Mouse (Mus musculus) midbrain, embryonic 10.5 days (tissue): ENCODE results near the gene Mrgprb1. TPM values are rescaled to one million over a fixed set of nuclear protein-coding genes. Genes with fewer than 3 reads are reported as not detected.
"Not testable (repeated sequence)": the region's sequence is repeated elsewhere in the genome, so short reads cannot be mapped to it uniquely, and the experiment has no call there.

ENCODE experiments used
- DNase-seq: peaks from one replicate; pipeline ENCODE4 v3.0.0-alpha.2; 2017; ENCODE audit warnings: low spot score
- H3K27ac ChIP-seq: fragments of 300-500 bp; sonication (generic); replicated peaks from 2 replicates; pipeline ENCODE4 v1.5.1; 2016; ENCODE audit warnings: mild to moderate bottlenecking
- H3K27me3 ChIP-seq: fragments of 300-500 bp; sonication (generic); 2 replicates; pipeline ENCODE4 v1.6.1; 2016; ENCODE audit warnings: low read depth, mild to moderate bottlenecking; ENCODE audit not compliant: poor library complexity, severe bottlenecking
- H3K36me3 ChIP-seq: fragments of 300-500 bp; sonication (generic); 2 replicates; pipeline ENCODE4 v1.6.1; 2016; ENCODE audit warnings: mild to moderate bottlenecking, moderate library complexity
- H3K4me1 ChIP-seq: fragments of 300-500 bp; sonication (generic); 2 replicates; pipeline ENCODE4 v1.6.1; 2016
- H3K4me3 ChIP-seq: fragments of 300-500 bp; sonication (generic); 2 replicates; pipeline ENCODE4 v1.5.1; 2016; ENCODE audit warnings: mild to moderate bottlenecking, moderate library complexity
- H3K9me3 ChIP-seq: fragments of 300-500 bp; sonication (generic); replicated peaks from 2 replicates; pipeline ENCODE4 v1.6.1; 2016; ENCODE audit warnings: mild to moderate bottlenecking
- WGBS: fragments of 180-500 bp; shearing (Covaris S2); methylation state at CpG from one replicate; pipeline ENCODE4 v1.1.7; 2016; 5-methylcytosine and 5-hydroxymethylcytosine counted together
- polyA plus RNA-seq: library from polyadenylated mRNA; unstranded; fragments of >200 nt; fragmentation: Nextera tagmentation; extraction: Ambion mirVana; gene quantifications from 2 replicates; pipeline ENCODE4 v1.2.1, GENCODE M21; 2016

Gene Mrgprb1
- not detected in 2 replicates for polyA plus RNA-seq

GRCm38 (mm10) chr7:48456242-48456641 is at the start of gene Mrgprb1:
TSS of gene Mrgprb1 (minus strand) at chr7:48456342.
- peaks cover 55% of the 10 kb centered on the region for H3K9me3 ChIP-seq
- WGBS: 92% methylated on average over 3 of the region's 3 CpGs
- H3K36me3 ChIP-seq: no peaks in the 10 kb centered on the region
- no peaks in the 10 kb centered on the region for H3K4me1 ChIP-seq
- DNase-seq: no peak
- H3K27me3 ChIP-seq: no peaks in the 10 kb centered on the region
- H3K4me3 ChIP-seq: no peak within 1 kb of the TSS
- no peak within 1 kb of the TSS for H3K27ac ChIP-seq

- Histone ChIP-seq H3K9me3 (peaks cover 66% of the 10 kb centered on the region), H3K4me3 (no peak within 1 kb of the TSS), H3K36me3 (no peaks in the 10 kb centered on the region), H3K4me1 (no peaks in the 10 kb centered on the region), H3K27ac (no peak within 1 kb of the TSS), H3K27me3 (no peaks in the 10 kb centered on the region)
- no peak for DNase-seq
Measured at GRCm38 (mm10) chr7:48499221-48499620, 43.1 kb upstream of the Mrgprb1 start, which contains the start of gene Mrgprx2. TSS of gene Mrgprx2 (minus strand) at chr7:48499321.

- H3K4me1 ChIP-seq: no peaks in the 10 kb centered on the region
- H3K36me3 ChIP-seq: no peaks in the 10 kb centered on the region
- H3K27ac ChIP-seq: no peak overlapping the region
- DNase-seq: no peak
- 57% methylated on average over 3 of the region's 3 CpGs for WGBS
- no peak overlapping the region for H3K4me3 ChIP-seq
- H3K9me3 ChIP-seq: peaks cover 55% of the 10 kb centered on the region
- H3K27me3 ChIP-seq: no peaks in the 10 kb centered on the region
Measured at GRCm38 (mm10) chr7:48436581-48436980, 19.6 kb downstream of the Mrgprb1 start.

- not testable (repeated sequence) for H3K36me3 ChIP-seq, H3K4me1 ChIP-seq, H3K27ac ChIP-seq, H3K27me3 ChIP-seq, H3K4me3 ChIP-seq, DNase-seq
- H3K9me3 ChIP-seq: peaks cover 57% of the 10 kb centered on the region
- WGBS: 77% methylated on average over 3 of the region's 3 CpGs
Measured at GRCm38 (mm10) chr7:48435936-48436335, 20.2 kb downstream of the Mrgprb1 start.

Other genes starting within 250 kb of the Mrgprb1 start
- not detected in 2 replicates for gene Mrgprb8, start 67.8 kb downstream of the Mrgprb1 start, polyA plus RNA-seq
- gene Mrgprx2, start 43.0 kb upstream of the Mrgprb1 start, polyA plus RNA-seq: not detected in 2 replicates
- not detected in 2 replicates for gene Mrgprb2, start 101.7 kb upstream of the Mrgprb1 start, polyA plus RNA-seq
- gene Mrgprb3, start 187.5 kb upstream of the Mrgprb1 start, polyA plus RNA-seq: not detected in 2 replicates